Mouse (Mus musculus) limb, embryonic 12.5 days (tissue): ENCODE measurements around the gene Sf3a2. TPM values are rescaled to one million over a fixed set of nuclear protein-coding genes. Genes with fewer than 3 reads are reported as not detected.

ENCODE experiments used
- ATAC-seq: fragments of 200-750 bp; cut with Nextera tagmentation; 2 replicates; pipeline ENCODE4 v1.8.0; 2017; ENCODE audit warnings: low read depth, moderate TSS enrichment; ENCODE audit not compliant: insufficient number of reproducible peaks, insufficient read depth, low FRiP score, low TSS enrichment
- H3K27ac ChIP-seq: fragments of 300-500 bp; sonication (generic); 2 replicates; pipeline ENCODE4 v1.5.1; 2016; ENCODE audit warnings: mild to moderate bottlenecking, moderate library complexity
- H3K27me3 ChIP-seq: fragments of 300-500 bp; sonication (generic); 2 replicates; pipeline ENCODE4 v1.6.1; 2016; ENCODE audit warnings: mild to moderate bottlenecking, moderate library complexity
- H3K36me3 ChIP-seq: fragments of 300-500 bp; sonication (generic); 2 replicates; pipeline ENCODE4 v1.6.1; 2016; ENCODE audit warnings: mild to moderate bottlenecking, moderate library complexity
- H3K4me1 ChIP-seq: fragments of 300-500 bp; sonication (generic); replicated peaks from 2 replicates; pipeline ENCODE4 v1.6.1; 2016
- H3K4me2 ChIP-seq: fragments of 300-500 bp; sonication (generic); 2 replicates; pipeline ENCODE4 v1.6.1; 2016; ENCODE audit warnings: mild to moderate bottlenecking, moderate library complexity
- H3K4me3 ChIP-seq: fragments of 300-500 bp; sonication (generic); replicated peaks from 2 replicates; pipeline ENCODE4 v1.5.1; 2016; ENCODE audit warnings: mild to moderate bottlenecking
- H3K9ac ChIP-seq: fragments of 300-500 bp; sonication (generic); replicated peaks from 2 replicates; pipeline ENCODE4 v1.6.1; 2016; ENCODE audit warnings: mild to moderate bottlenecking, moderate library complexity
- H3K9me3 ChIP-seq: fragments of 300-500 bp; sonication (generic); 2 replicates; pipeline ENCODE4 v1.6.1; 2016; ENCODE audit warnings: mild to moderate bottlenecking, moderate library complexity
- WGBS: fragments of 180-500 bp; shearing (Covaris S2); methylation state at CpG from one replicate; pipeline ENCODE4 v1.1.7; 2016; 5-methylcytosine and 5-hydroxymethylcytosine counted together
- microRNA counts: library from miRNA; unstranded; fragments of <30 nt; microRNA quantifications from one replicate; lab custom pipeline; 2017
- microRNA-seq: library from miRNA; unstranded; fragments of <30 nt; microRNA quantifications from one replicate; pipeline ENCODE4, GENCODE M21; 2017
- polyA plus RNA-seq: library from polyadenylated mRNA; unstranded; fragments of >200 nt; fragmentation: Nextera tagmentation; extraction: Ambion mirVana; gene quantifications from 2 replicates; pipeline ENCODE4 v1.2.1, GENCODE M21; 2016

Gene Sf3a2
- polyA plus RNA-seq, 1 experiment from 2014 or later = 63.0 TPM

- H3K9me3 ChIP-seq = 0 out of 2 replicates have a peak, but pooled peaks cover under 1% of the 10 kb centered on the region
- H3K27me3 ChIP-seq = peaks cover 94% of the 10 kb centered on the region
- no peak overlapping the region for H3K9ac ChIP-seq
- no peaks in the 10 kb centered on the region for H3K36me3 ChIP-seq
- ATAC-seq = no peak
- peaks cover 15% of the 10 kb centered on the region for H3K4me1 ChIP-seq
- H3K4me3 ChIP-seq = no peak overlapping the region
- no peak overlapping the region for H3K27ac ChIP-seq
- 64% methylated on average over 6 of the region's 6 CpGs for WGBS
- no peak overlapping the region for H3K4me2 ChIP-seq
Observed at GRCm38 (mm10) chr10:80839848-80840247, 41.9 kb downstream of the Sf3a2 start.

- peaks cover 9% of the 10 kb centered on the region for H3K4me1 ChIP-seq
- H3K36me3 ChIP-seq = no peaks in the 10 kb centered on the region
- no peak for ATAC-seq
- peaks cover 89% of the 10 kb centered on the region for H3K27me3 ChIP-seq
- H3K4me3 ChIP-seq = no peak overlapping the region
- H3K9me3 ChIP-seq = no peaks in the 10 kb centered on the region
- 0 out of 2 replicates have a peak overlapping the region, but pooled peaks have one; percentile 6 for H3K9ac ChIP-seq
- WGBS = 74% methylated on average over 2 of the region's 2 CpGs
- H3K27ac ChIP-seq = no peak overlapping the region
- H3K4me2 ChIP-seq = no peak overlapping the region
Observed at GRCm38 (mm10) chr10:80841685-80842084, 43.7 kb downstream of the Sf3a2 start.

DNA sequence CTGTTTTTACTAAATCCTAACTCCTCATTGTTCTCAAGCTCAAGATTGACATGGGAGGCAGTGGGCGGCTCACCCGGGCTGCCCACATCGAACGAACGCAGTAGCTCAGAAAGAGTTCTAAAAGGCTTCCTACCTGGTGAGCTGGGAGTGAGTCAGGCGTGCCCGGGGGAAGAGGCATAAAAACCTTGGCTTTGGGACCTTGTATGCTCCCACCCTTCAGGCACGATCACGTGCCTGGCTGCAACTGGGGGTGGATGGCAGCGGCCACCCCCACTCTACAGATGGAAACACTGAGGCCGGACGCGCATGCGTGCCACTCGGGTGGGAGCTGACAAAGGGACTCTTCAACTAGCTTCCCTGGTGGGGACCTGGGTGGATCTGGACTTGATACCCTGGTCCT is 44.3 kb downstream of the Sf3a2 start:
- Histone ChIP-seq H3K27me3 (peaks cover 83% of the 10 kb centered on the region), H3K9ac (no peak overlapping the region), H3K9me3 (no peaks in the 10 kb centered on the region), H3K27ac (no peak overlapping the region), H3K36me3 (no peaks in the 10 kb centered on the region), H3K4me3 (no peak overlapping the region), H3K4me2 (no peak overlapping the region), H3K4me1 (peaks cover 9% of the 10 kb centered on the region)
- ATAC-seq = no peak
- WGBS = 82% methylated on average over 15 of the region's 15 CpGs

DNA sequence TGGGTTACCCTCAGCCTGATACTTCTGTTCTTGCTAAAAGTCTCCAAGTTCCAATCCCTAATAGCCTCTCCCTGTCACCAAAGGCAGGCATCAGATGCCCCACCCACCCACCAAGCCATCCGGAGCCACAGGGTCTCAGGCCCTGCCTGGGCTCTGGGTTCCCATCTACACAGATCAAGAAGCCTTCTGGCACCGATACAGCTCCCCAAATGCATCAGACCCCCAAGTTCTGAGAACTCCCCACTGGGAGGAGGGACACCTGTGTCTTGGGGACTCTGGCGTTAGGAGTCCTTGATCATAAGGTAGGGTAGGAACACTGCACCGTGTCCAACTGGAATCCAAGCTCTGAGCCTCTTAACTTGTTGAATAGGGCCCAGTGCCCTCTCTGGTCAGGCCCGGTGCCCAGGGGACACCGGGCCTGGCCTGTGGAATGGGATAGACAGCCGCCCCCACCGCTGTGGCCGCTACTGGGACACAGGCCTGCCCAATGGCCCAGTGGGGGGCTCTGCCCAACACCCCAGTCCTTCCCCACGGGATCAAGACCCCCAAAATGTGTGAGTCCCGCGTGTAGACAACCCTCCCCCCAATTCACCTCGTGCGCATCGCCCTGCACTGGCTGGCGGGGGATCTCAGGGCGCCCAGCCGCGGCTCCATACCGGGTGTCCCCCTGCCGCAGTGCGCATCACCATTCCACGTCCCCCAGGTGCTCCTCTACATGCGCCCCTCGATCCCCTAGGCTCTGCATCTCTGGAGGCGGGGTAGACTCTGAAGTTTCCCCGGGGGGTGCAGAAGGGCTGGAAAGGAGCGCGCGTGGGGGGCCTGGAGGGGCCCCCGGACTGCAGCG is 45.3 kb downstream of the Sf3a2 start:
- 12% methylated on average over 32 of the region's 32 CpGs for WGBS
- Histone ChIP-seq H3K36me3 (no peaks in the 10 kb centered on the region), H3K9ac (peak overlapping the region; percentile 66), H3K9me3 (no peaks in the 10 kb centered on the region), H3K27ac (no peak overlapping the region), H3K4me1 (peaks cover 9% of the 10 kb centered on the region), H3K4me3 (peak overlapping the region; percentile 51), H3K4me2 (peak overlapping the region; percentile 90), H3K27me3 (peaks cover 73% of the 10 kb centered on the region)
- ATAC-seq = no peak

DNA sequence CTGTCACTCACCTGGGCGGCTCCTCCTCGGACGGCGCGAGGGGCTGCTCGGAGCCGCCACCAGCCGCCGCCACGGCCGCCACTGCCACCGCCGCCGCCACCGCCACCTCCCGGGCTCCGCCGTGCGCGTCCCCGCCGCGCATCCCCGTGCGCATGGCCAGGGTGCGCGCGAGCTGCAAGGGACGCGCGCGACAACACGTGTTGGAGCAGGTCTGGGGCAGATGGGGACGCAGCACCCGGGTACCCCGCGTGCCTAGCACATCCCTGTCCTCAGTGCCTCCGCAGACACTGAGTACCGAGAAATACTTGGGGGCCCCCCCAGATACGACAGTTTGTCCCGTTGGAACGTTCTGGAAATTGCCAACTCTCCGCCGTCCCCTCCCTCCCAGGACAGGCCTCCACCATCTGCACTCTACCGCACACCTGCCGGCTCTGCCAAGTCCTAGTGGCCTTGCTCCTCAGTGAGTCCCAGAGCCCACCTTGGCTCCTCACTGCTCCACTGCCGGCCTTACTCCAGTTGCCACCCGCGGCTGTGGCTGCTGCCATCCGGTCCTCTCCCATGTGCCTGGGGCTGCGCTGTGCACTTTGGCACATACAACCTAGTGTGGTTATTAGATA is 46.0 kb downstream of the Sf3a2 start, which contains the start of gene Lingo3:
Gene Lingo3 (minus strand): TSS at position 109 of the 617 bp plus-strand sequence.
- peak within 1 kb of the TSS; percentile 90 for H3K4me2 ChIP-seq
- H3K9ac ChIP-seq = peak within 1 kb of the TSS; percentile 66
- ATAC-seq = no peak
- no peaks in the 10 kb centered on the region for H3K36me3 ChIP-seq
- peaks cover 69% of the 10 kb centered on the region for H3K27me3 ChIP-seq
- no peak within 1 kb of the TSS for H3K27ac ChIP-seq
- H3K4me3 ChIP-seq = peak within 1 kb of the TSS; percentile 51
- no peaks in the 10 kb centered on the region for H3K9me3 ChIP-seq
- 4% methylated on average over 45 of the region's 51 CpGs for WGBS
- H3K4me1 ChIP-seq = peaks cover 12% of the 10 kb centered on the region

DNA sequence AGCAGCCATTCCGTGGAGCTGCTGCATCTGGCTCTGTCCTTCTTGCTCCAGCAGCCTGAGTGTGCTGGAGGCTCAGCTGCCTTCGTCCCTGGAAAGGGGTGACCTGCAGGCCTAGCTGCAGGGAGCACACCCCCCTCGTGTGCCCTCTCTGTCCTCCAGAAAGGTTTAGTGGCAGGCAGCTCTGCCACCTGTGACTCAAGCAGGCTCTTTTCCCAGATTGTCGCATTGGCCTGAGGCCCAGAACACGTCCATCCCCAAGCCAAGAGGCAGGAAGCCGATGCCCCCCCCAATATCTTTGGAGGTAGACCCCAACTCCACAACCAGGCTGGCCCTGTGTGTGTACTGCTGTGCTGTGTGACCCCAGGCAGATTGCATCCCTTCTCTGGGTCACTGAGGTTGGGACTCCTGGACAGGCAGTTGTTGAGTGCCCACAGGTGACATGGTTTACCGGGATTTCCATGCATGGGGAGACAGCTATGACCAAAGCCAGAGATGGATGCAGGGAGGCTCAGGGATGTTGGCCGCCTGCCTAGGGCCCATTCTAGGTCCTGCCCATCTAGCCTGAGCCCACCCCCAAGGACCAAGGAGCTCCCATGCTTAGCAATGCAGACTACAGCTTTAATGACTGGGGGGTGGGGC is 47.2 kb downstream of the Sf3a2 start:
- no peak overlapping the region for H3K4me3 ChIP-seq
- WGBS = 65% methylated on average over 8 of the region's 8 CpGs
- H3K4me2 ChIP-seq = no peak overlapping the region
- no peak overlapping the region for H3K9ac ChIP-seq
- peaks cover 12% of the 10 kb centered on the region for H3K4me1 ChIP-seq
- peaks cover 61% of the 10 kb centered on the region for H3K27me3 ChIP-seq
- 0 out of 2 replicates have a peak, but pooled peaks cover 3% of the 10 kb centered on the region for H3K36me3 ChIP-seq
- no peaks in the 10 kb centered on the region for H3K9me3 ChIP-seq
- no peak overlapping the region for H3K27ac ChIP-seq
- ATAC-seq = no peak

- no peak overlapping the region for H3K4me2 ChIP-seq
- H3K4me3 ChIP-seq = no peak overlapping the region
- ATAC-seq = no peak
- peaks cover 12% of the 10 kb centered on the region for H3K4me1 ChIP-seq
- H3K27ac ChIP-seq = no peak overlapping the region
- H3K9me3 ChIP-seq = no peaks in the 10 kb centered on the region
- WGBS = 81% methylated on average over 12 of the region's 12 CpGs
- peaks cover 9% of the 10 kb centered on the region; the same call in 1 of the 2 replicates for H3K36me3 ChIP-seq
- peaks cover 55% of the 10 kb centered on the region for H3K27me3 ChIP-seq
- H3K9ac ChIP-seq = no peak overlapping the region
Observed at GRCm38 (mm10) chr10:80845732-80846131, 47.7 kb downstream of the Sf3a2 start.

GRCm38 (mm10) chr10:80848571-80848970 is 50.6 kb downstream of the Sf3a2 start:
- H3K36me3 ChIP-seq = peaks cover 35% of the 10 kb centered on the region
- no peak overlapping the region for H3K27ac ChIP-seq
- H3K9me3 ChIP-seq = no peaks in the 10 kb centered on the region
- 8% methylated on average over 10 of the region's 10 CpGs for WGBS
- peaks cover 27% of the 10 kb centered on the region for H3K27me3 ChIP-seq
- ATAC-seq = no peak
- no peak overlapping the region for H3K9ac ChIP-seq
- peaks cover 11% of the 10 kb centered on the region for H3K4me1 ChIP-seq
- H3K4me2 ChIP-seq = no peak overlapping the region
- no peak overlapping the region for H3K4me3 ChIP-seq

MicroRNA genes within 50 kb of the gene (microRNA counts, 519-probe panel; counts per million panel counts)
- microRNA mmu-miR-1982 (lab: Ali Mortazavi, UCI) = not detected

Small RNA genes lying within 50 kb of the gene (microRNA-seq; reads per million reads assigned to microRNA genes)
- 1.9 reads per million for gene Mir1982

Other genes with a start within 250 kb of the Sf3a2 start
- 33.4 and 34.1 TPM in 2 replicates for gene Rexo1, start 236.6 kb upstream of the Sf3a2 start, polyA plus RNA-seq
- 12.1 and 12.4 TPM in 2 replicates for gene Klf16, start 220.9 kb upstream of the Sf3a2 start, polyA plus RNA-seq
- 108 and 110 TPM in 2 replicates for gene Abhd17a, start 207.9 kb upstream of the Sf3a2 start, polyA plus RNA-seq
- gene Scamp4, start 195.3 kb upstream of the Sf3a2 start, polyA plus RNA-seq = 62.1 and 66.0 TPM in 2 replicates
- gene Adat3, start 195.3 kb upstream of the Sf3a2 start, polyA plus RNA-seq = 6.1 and 9.9 TPM in 2 replicates
- gene Gm49322, start 192.2 kb upstream of the Sf3a2 start, polyA plus RNA-seq = 4.9 and 6.1 TPM in 2 replicates
- gene Csnk1g2, start 175.4 kb upstream of the Sf3a2 start, polyA plus RNA-seq = 239 and 260 TPM in 2 replicates
- gene Btbd2, start 141.1 kb upstream of the Sf3a2 start, polyA plus RNA-seq = 95.8 and 102 TPM in 2 replicates
- 122 and 124 TPM in 2 replicates for gene Mknk2, start 120.1 kb upstream of the Sf3a2 start, polyA plus RNA-seq
- 51.1 and 51.7 TPM in 2 replicates for gene Mob3a, start 96.2 kb upstream of the Sf3a2 start, polyA plus RNA-seq
- 12.5 and 16.5 TPM in 2 replicates for gene Izumo4, start 96.0 kb upstream of the Sf3a2 start, polyA plus RNA-seq
- gene Ap3d1, start 55.9 kb upstream of the Sf3a2 start, polyA plus RNA-seq = 73.8 and 76.8 TPM in 2 replicates
- gene Dot1l, start 43.0 kb upstream of the Sf3a2 start, polyA plus RNA-seq = 21.8 and 22.8 TPM in 2 replicates
- gene Plekhj1, start 428 bp downstream of the Sf3a2 start, polyA plus RNA-seq = 132 and 144 TPM in 2 replicates
- gene Amh, start 7.0 kb downstream of the Sf3a2 start, polyA plus RNA-seq = not detected in 2 replicates
- gene Jsrp1, start 15.3 kb downstream of the Sf3a2 start, polyA plus RNA-seq = 1.6 and 1.7 TPM in 2 replicates
- 1,783 and 1,832 TPM in 2 replicates for gene Oaz1, start 28.5 kb downstream of the Sf3a2 start, polyA plus RNA-seq
- 0.79 and 0.87 TPM in 2 replicates for gene Lingo3, start 45.8 kb downstream of the Sf3a2 start, polyA plus RNA-seq
- gene Lsm7, start 57.0 kb downstream of the Sf3a2 start, polyA plus RNA-seq = 344 and 378 TPM in 2 replicates
- gene Sppl2b, start 57.1 kb downstream of the Sf3a2 start, polyA plus RNA-seq = 43.7 and 50.3 TPM in 2 replicates
- gene Tmprss9, start 73.7 kb downstream of the Sf3a2 start, polyA plus RNA-seq = 0.08 TPM in 1 of 2 replicates, not detected in the other
- 318 and 327 TPM in 2 replicates for gene Timm13, start 102.8 kb downstream of the Sf3a2 start, polyA plus RNA-seq
- gene Lmnb2, start 120.0 kb downstream of the Sf3a2 start, polyA plus RNA-seq = 74.8 and 75.2 TPM in 2 replicates
- 19.4 and 20.6 TPM in 2 replicates for gene Gadd45b, start 131.9 kb downstream of the Sf3a2 start, polyA plus RNA-seq
- 6.2 and 6.4 TPM in 2 replicates for gene Gng7, start 216.7 kb downstream of the Sf3a2 start, polyA plus RNA-seq
- gene Diras1, start 227.5 kb downstream of the Sf3a2 start, polyA plus RNA-seq = 0.33 TPM in 1 of 2 replicates, not detected in the other
- 17.0 and 17.6 TPM in 2 replicates for gene Slc39a3, start 239.2 kb downstream of the Sf3a2 start, polyA plus RNA-seq